Mouse (Mus musculus) G1E (cell line): ENCODE data around the gene Cyp2d9.

Experiments
- CTCF ChIP-seq: IDR thresholded peaks from 2 replicates; pipeline ENCODE4 v1.5.1; 2012; ENCODE audit warnings: low read depth, low read length, inconsistent platforms, mixed read lengths
- POLR2AphosphoS5 ChIP-seq: IDR thresholded peaks from 2 replicates; pipeline ENCODE4 v1.6.1; 2012; ENCODE audit warnings: low read depth, low read length, inconsistent platforms; ENCODE audit not compliant: insufficient replicate concordance

DNA sequence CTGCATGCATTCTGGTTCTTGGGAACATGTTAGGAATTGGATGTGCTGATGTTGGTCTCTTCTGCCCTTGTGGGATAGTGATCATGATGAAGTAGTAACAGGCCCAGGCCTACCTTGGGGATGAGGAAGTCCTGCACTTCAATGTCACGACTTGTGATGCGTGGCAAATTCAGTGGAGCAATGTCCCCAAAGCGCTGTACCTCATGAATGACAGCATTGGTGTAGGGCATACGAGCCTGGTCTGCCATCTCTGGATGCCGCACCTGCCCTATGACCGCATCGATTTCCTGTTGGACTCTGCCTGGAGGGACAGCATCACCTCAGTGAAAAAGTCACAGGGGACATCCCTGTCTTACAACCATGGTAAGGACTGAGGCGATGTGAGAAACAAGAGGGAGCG, 29.6 kb upstream of the Cyp2d9 start:
- TF ChIP-seq CTCF (no peak), POLR2AphosphoS5 (no peak)
